Mouse (Mus musculus) mouse trophoblast stem cell (cell line): Measurements from ENCODE around the gene Plvap.
"Not testable (repeated sequence)": the region's sequence is repeated elsewhere in the genome, so short reads cannot be mapped to it uniquely, and the experiment has no call there.

Experiments
- in situ Hi-C, 2 experiments: fragments of 300-500 bp; cut with MseI, MboI; formaldehyde crosslinking; loops; 2 replicates in 1 of 2; 3 replicates in 1 of 2; pipeline ENCODE4 v1.15.1; 2025

Gene Plvap

GRCm38 (mm10) chr8:71511644-71512043, at the start of gene Plvap:
Gene Plvap, minus strand, starts transcription at chr8:71511752.
- in situ Hi-C loops = no loop called here

- in situ Hi-C loops = loop anchor here (5.0 to 10.0 kb wide), 3 partner anchors 37 to 104 kb away; partner anchors contain the start of gene Fam129c (in 1 of the 2)
Measured at GRCm38 (mm10) chr8:71560765-71561164, 49.2 kb upstream of the Plvap start.

- in situ Hi-C loops = loop anchor here (5.0 to 10.0 kb wide), 3 partner anchors 37 to 105 kb away; partner anchors contain the start of gene Fam129c (in 1 of the 2)
Measured at GRCm38 (mm10) chr8:71560071-71560470, 48.5 kb upstream of the Plvap start.

- in situ Hi-C loops = no loop called here
Measured at GRCm38 (mm10) chr8:71558958-71559690, 47.6 kb upstream of the Plvap start.

- in situ Hi-C loops = no loop called here
Measured at GRCm38 (mm10) chr8:71558071-71558957, 46.8 kb upstream of the Plvap start, which contains the start of gene Tmem221. Gene Tmem221, minus strand, starts transcription at chr8:71558871.

GRCm38 (mm10) chr8:71554644-71555043, 43.1 kb upstream of the Plvap start:
- in situ Hi-C loops = no loop called here

- in situ Hi-C loops = no loop called here
Measured at GRCm38 (mm10) chr8:71554001-71554400, 42.4 kb upstream of the Plvap start.

GRCm38 (mm10) chr8:71552770-71553169, 41.2 kb upstream of the Plvap start:
- in situ Hi-C loops = no loop called here

- in situ Hi-C loops = no loop called here
Measured at GRCm38 (mm10) chr8:71550754-71551153, 39.2 kb upstream of the Plvap start.

GRCm38 (mm10) chr8:71547590-71547989, 36.0 kb upstream of the Plvap start:
- in situ Hi-C loops = no loop called here

GRCm38 (mm10) chr8:71545053-71545452, 33.5 kb upstream of the Plvap start:
- in situ Hi-C loops = no loop called here

GRCm38 (mm10) chr8:71543755-71544154, 32.2 kb upstream of the Plvap start:
- in situ Hi-C loops = no loop called here

GRCm38 (mm10) chr8:71542632-71543343, 31.2 kb upstream of the Plvap start, which contains the start of gene Mvb12a:
Gene Mvb12a, plus strand, starts transcription at chr8:71542922.
- in situ Hi-C loops = no loop called here

- in situ Hi-C loops = no loop called here
Measured at GRCm38 (mm10) chr8:71537028-71537867, 25.7 kb upstream of the Plvap start, which contains the start of gene Bst2. Gene Bst2, minus strand, starts transcription at chr8:71537456.

GRCm38 (mm10) chr8:71535663-71536062, 24.1 kb upstream of the Plvap start:
- in situ Hi-C loops = no loop called here

- in situ Hi-C loops = no loop called here
Measured at GRCm38 (mm10) chr8:71534263-71534810, 22.8 kb upstream of the Plvap start.

GRCm38 (mm10) chr8:71530735-71531467, 19.3 kb upstream of the Plvap start:
- in situ Hi-C loops = not testable (repeated sequence)

GRCm38 (mm10) chr8:71528362-71529073, 17.0 kb upstream of the Plvap start:
- in situ Hi-C loops = no loop called here
